ENCODE assay signal across 16 mouse cellular contexts in genomic region chr13:83865932-83866685, GRCm38 (mm10).
DNase-seq lines count a peak whose midpoint lies in the region; ATAC-seq lines count a peak whose summit lies in the region.
"Had no signal": no experiment of that assay in that cellular context is flagged by ENCODE, and none has a peak within 500 bp of the region (broad histone marks: within the 10 kb centered on the region; RNA-seq: fewer than 3 reads in every experiment).

No protein-coding gene starts in this region.

- peak overlapping the region; percentile 64 for H3K27ac ChIP-seq in forebrain, embryonic 11.5 days (ENCODE audit: low read depth, low read length)
- H3K27ac ChIP-seq in forebrain, embryonic 10.5 days = no peak overlapping the region
- H3K27ac ChIP-seq in hindbrain, embryonic 13.5 days = peak overlapping the region; percentile 95
- peak overlapping the region; percentile 53; the same call in 1 of the 2 replicates for H3K27ac ChIP-seq in neural tube, embryonic 12.5 days
- H3K27ac ChIP-seq: embryonic facial prominence, embryonic 15.5 days; heart, adult 2 months; liver, embryonic 13.5 days; stomach, postnatal 0 days had no signal

- H3K36me3 ChIP-seq in forebrain, embryonic 11.5 days (ENCODE audit: control insufficient read depth, insufficient read depth, low read length) = no peaks in the 10 kb centered on the region
- no peaks in the 10 kb centered on the region for H3K36me3 ChIP-seq in forebrain, embryonic 10.5 days (replicated peaks)
- no peaks in the 10 kb centered on the region for H3K36me3 ChIP-seq in hindbrain, embryonic 13.5 days
- no peaks in the 10 kb centered on the region for H3K36me3 ChIP-seq in neural tube, embryonic 12.5 days
- H3K36me3 ChIP-seq: embryonic facial prominence, embryonic 15.5 days; liver, embryonic 13.5 days had no signal

- 0 out of 2 replicates have a peak, but pooled peaks have one; percentile 17 for ATAC-seq in forebrain, embryonic 11.5 days (replicated peaks; ENCODE audit: low FRiP score)
- peak; percentile 58 for ATAC-seq in hindbrain, embryonic 13.5 days (ENCODE audit: low FRiP score)
- peak; percentile 41; the same call in 1 of the 2 replicates for ATAC-seq in neural tube, embryonic 12.5 days (ENCODE audit: low FRiP score, low read depth)

- intact Hi-C loops in left cerebral cortex, postnatal 36 days (cut with DNase I) = loop anchor here (10.0 kb wide), 1 partner anchor 121 kb away; no protein-coding TSS in a partner anchor
- intact Hi-C loops in gastrocnemius, postnatal 14 days (cut with DNase I; ENCODE audit: low total_unique reads) = no loop called here

- 69% methylated on average over 6 of the region's 6 CpGs for WGBS in forebrain, embryonic 11.5 days
- 88% methylated on average over 6 of the region's 6 CpGs for WGBS in forebrain, embryonic 10.5 days
- WGBS in hindbrain, embryonic 13.5 days = 41% methylated on average over 6 of the region's 6 CpGs
- 54% methylated on average over 6 of the region's 6 CpGs for WGBS in neural tube, embryonic 12.5 days

- no peaks in the 10 kb centered on the region for H3K9me3 ChIP-seq in forebrain, embryonic 11.5 days (ENCODE audit: control insufficient read depth, low read length)
- no peaks in the 10 kb centered on the region for H3K9me3 ChIP-seq in forebrain, embryonic 10.5 days
- no peaks in the 10 kb centered on the region; the same call in 1 of the 2 replicates for H3K9me3 ChIP-seq in hindbrain, embryonic 13.5 days
- H3K9me3 ChIP-seq in neural tube, embryonic 12.5 days = no peaks in the 10 kb centered on the region
- H3K9me3 ChIP-seq: embryonic facial prominence, embryonic 15.5 days; liver, embryonic 13.5 days had no signal

- DNase-seq in forebrain, embryonic 11.5 days (ENCODE audit: low spot score) = no peak
- no peak for DNase-seq in forebrain, embryonic 10.5 days (ENCODE audit: extremely low spot score, low spot score)
- peak; percentile 40 to 69 for DNase-seq in cerebellum, postnatal 14 days
- no peak for DNase-seq in left cerebral cortex, postnatal 36 days (ENCODE audit: low spot score in 2 of 2)
- DNase-seq in gastrocnemius, postnatal 14 days = no peak
- DNase-seq in T-cell, adult 2 months (ENCODE audit: low spot score) = no peak
- DNase-seq: heart, adult 2 months; heart, postnatal 10 days; kidney, adult 18-20 months; liver, embryonic 13.5 days; lung, postnatal 14 days; spleen, adult 18-20 months had no signal

- H3K4me2 ChIP-seq in forebrain, embryonic 11.5 days (ENCODE audit: low read depth, low read length, severe bottlenecking) = no peak overlapping the region
- peak overlapping the region; percentile 34 for H3K4me2 ChIP-seq in hindbrain, embryonic 13.5 days
- peak overlapping the region; percentile 22; the same call in 1 of the 2 replicates for H3K4me2 ChIP-seq in neural tube, embryonic 12.5 days (replicated peaks)
- H3K4me2 ChIP-seq: embryonic facial prominence, embryonic 15.5 days; liver, embryonic 13.5 days had no signal

- H3K27me3 ChIP-seq in forebrain, embryonic 11.5 days (ENCODE audit: control insufficient read depth, insufficient read depth, low read length) = no peaks in the 10 kb centered on the region
- H3K27me3 ChIP-seq in forebrain, embryonic 10.5 days (ENCODE audit: poor library complexity, severe bottlenecking) = no peaks in the 10 kb centered on the region
- no peaks in the 10 kb centered on the region for H3K27me3 ChIP-seq in hindbrain, embryonic 13.5 days
- H3K27me3 ChIP-seq in neural tube, embryonic 12.5 days (replicated peaks) = no peaks in the 10 kb centered on the region
- H3K27me3 ChIP-seq: embryonic facial prominence, embryonic 15.5 days; liver, embryonic 13.5 days had no signal

- H3K4me3 ChIP-seq in forebrain, embryonic 11.5 days (ENCODE audit: low read depth, low read length) = no peak overlapping the region
- H3K4me3 ChIP-seq in forebrain, embryonic 10.5 days = no peak overlapping the region
- no peak overlapping the region for H3K4me3 ChIP-seq in hindbrain, embryonic 13.5 days
- no peak overlapping the region for H3K4me3 ChIP-seq in neural tube, embryonic 12.5 days
- H3K4me3 ChIP-seq: embryonic facial prominence, embryonic 15.5 days; heart, adult 2 months; liver, embryonic 13.5 days had no signal

- peaks cover 2% of the 10 kb centered on the region; the same call in 1 of the 2 replicates for H3K4me1 ChIP-seq in forebrain, embryonic 11.5 days (replicated peaks; ENCODE audit: control insufficient read depth, insufficient read depth, low read length)
- H3K4me1 ChIP-seq in forebrain, embryonic 10.5 days = peaks cover 27% of the 10 kb centered on the region
- peaks cover 8% of the 10 kb centered on the region for H3K4me1 ChIP-seq in hindbrain, embryonic 13.5 days (replicated peaks)
- H3K4me1 ChIP-seq in neural tube, embryonic 12.5 days = peaks cover 11% of the 10 kb centered on the region; the same call in 1 of the 2 replicates
- H3K4me1 ChIP-seq: embryonic facial prominence, embryonic 15.5 days; liver, embryonic 13.5 days had no signal

- no peak overlapping the region; the same call in 1 of the 2 replicates for H3K9ac ChIP-seq in forebrain, embryonic 11.5 days (ENCODE audit: low read length)
- peak overlapping the region; percentile 59; the same call in 1 of the 2 replicates for H3K9ac ChIP-seq in hindbrain, embryonic 13.5 days
- H3K9ac ChIP-seq in neural tube, embryonic 12.5 days = no peak overlapping the region
- H3K9ac ChIP-seq: embryonic facial prominence, embryonic 15.5 days; liver, embryonic 13.5 days had no signal

Comparison
In these comparisons a context has a peak if more than half of its experiments do, and no peak if none do; other contexts are left out.
1. DNase-seq: peak in cerebellum, postnatal 14 days (2 of 2); none in forebrain, embryonic 11.5 days (single experiment), forebrain, embryonic 10.5 days (single experiment), left cerebral cortex, postnatal 36 days (0 of 2), gastrocnemius, postnatal 14 days (single experiment) and T-cell, adult 2 months (single experiment).
2. Peak in every context shown above with its lines, with median percentiles within 50 percentile points of each other: ATAC-seq.